Mouse (Mus musculus) olfactory bulb, adult 2 months (tissue): ENCODE data around the gene Ccdc141. TPM values are rescaled to one million over a fixed set of nuclear protein-coding genes. Genes with fewer than 3 reads are reported as not detected.

Source experiments
- H3K27ac ChIP-seq: fragments of 200-500 bp; 2 replicates; pipeline ENCODE4 v1.5.1; 2012; ENCODE audit warnings: low read depth, low read length; ENCODE audit not compliant: insufficient read depth
- H3K4me1 ChIP-seq: fragments of 200-500 bp; 2 replicates; pipeline ENCODE4 v1.6.1; 2012; ENCODE audit warnings: low read length; ENCODE audit not compliant: control insufficient read depth, insufficient read depth
- H3K4me3 ChIP-seq: fragments of 200-500 bp; 2 replicates; pipeline ENCODE4 v1.5.1; 2012; ENCODE audit warnings: mild to moderate bottlenecking, low read depth, low read length, moderate library complexity; ENCODE audit not compliant: insufficient read depth
- CTCF ChIP-seq: fragments of 200-500 bp; IDR thresholded peaks from 2 replicates; pipeline ENCODE4 v1.5.1; 2012; ENCODE audit warnings: low read depth, mild to moderate bottlenecking, low read length, moderate library complexity; ENCODE audit not compliant: insufficient read depth
- POLR2A ChIP-seq: fragments of 200-500 bp; IDR thresholded peaks from 2 replicates; pipeline ENCODE4 v1.6.1; 2012; ENCODE audit warnings: mild to moderate bottlenecking, low read depth, low read length, moderate library complexity; ENCODE audit not compliant: insufficient read depth
- WGBS: fragments of 180-500 bp; shearing (Covaris S2); methylation state at CpG from one replicate; pipeline ENCODE4 v1.1.7; 2018; 5-methylcytosine and 5-hydroxymethylcytosine counted together
- polyA plus RNA-seq: library from polyadenylated mRNA; stranded (reverse); fragments of >200 nt; gene quantifications from 2 replicates; pipeline ENCODE4 v1.2.4, GENCODE M21; 2012; ENCODE audit warnings: low replicate concordance; ENCODE audit not compliant: missing spikeins, insufficient read depth, insufficient read length

Ccdc141 gene
- polyA plus RNA-seq, 1 experiment: not detected

DNA sequence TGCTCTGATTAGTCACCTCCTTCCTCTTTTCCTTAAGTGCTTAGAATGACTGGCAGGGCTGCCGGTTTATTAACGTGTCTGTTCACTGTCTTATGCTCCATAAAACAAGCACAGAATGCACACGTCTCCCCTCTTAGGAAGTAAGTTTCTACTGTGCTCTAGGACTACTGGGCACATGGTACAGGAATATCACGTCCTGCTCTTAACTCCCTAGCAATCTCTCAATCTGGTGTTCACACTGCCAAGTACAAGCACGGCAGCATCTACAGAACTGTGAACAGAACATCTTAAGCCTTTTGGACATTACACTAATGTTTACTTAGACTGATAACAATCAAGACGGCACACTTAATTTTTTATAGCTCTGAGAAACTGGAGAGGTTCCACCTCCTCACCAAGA, 52.3 kb downstream of the Ccdc141 start:
- no peaks in the 10 kb centered on the region for H3K4me1 ChIP-seq
- TF ChIP-seq POLR2A: no peak
- TF ChIP-seq CTCF: no peak
- H3K4me3 ChIP-seq: no peak overlapping the region
- H3K27ac ChIP-seq: no peak overlapping the region
- 74% methylated on average over 6 of the region's 6 CpGs for WGBS

DNA sequence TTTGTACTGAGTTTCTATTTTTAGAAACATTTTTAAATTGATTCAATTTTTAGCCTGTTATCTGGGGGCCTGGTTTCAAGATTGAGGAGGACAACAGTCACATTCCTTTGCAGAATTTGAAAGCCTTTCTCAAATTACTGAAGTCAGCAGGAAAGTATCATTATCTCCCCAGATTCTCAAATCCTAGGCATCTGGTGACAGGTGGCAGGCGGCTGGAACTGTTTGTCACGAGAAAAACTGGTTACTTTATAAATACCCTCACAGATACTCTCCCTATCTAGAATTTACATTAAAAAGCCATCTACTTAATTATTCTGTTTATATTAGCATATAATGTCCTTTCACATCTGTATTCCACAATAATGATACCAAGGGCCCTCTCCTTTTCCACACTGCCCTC, 56.1 kb downstream of the Ccdc141 start:
- Histone ChIP-seq H3K4me1 (no peaks in the 10 kb centered on the region), H3K27ac (no peak overlapping the region), H3K4me3 (no peak overlapping the region)
- TF ChIP-seq CTCF (no peak), POLR2A (no peak)
- WGBS: 78% methylated on average over 2 of the region's 2 CpGs

DNA sequence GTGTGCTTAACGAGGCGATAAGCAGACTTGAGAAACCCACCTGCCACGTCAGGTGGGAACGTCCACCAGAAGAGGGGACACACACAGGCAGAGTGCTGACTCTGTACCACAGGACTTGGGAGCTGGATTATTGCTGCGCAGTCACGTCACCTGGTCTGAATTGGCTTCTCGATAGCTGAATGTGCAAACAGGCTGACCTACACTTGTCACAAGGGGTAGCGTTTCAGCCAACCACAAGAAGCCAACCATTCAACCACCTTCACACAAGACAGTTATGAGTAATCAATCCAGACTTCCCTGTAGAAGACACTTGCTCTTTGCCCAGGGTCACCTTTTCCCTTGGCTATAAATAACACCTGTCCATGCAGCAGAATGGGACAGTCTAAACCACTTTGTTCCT, 56.6 kb downstream of the Ccdc141 start:
- TF ChIP-seq CTCF: no peak
- no peak for TF ChIP-seq POLR2A
- WGBS: 83% methylated on average over 8 of the region's 8 CpGs

DNA sequence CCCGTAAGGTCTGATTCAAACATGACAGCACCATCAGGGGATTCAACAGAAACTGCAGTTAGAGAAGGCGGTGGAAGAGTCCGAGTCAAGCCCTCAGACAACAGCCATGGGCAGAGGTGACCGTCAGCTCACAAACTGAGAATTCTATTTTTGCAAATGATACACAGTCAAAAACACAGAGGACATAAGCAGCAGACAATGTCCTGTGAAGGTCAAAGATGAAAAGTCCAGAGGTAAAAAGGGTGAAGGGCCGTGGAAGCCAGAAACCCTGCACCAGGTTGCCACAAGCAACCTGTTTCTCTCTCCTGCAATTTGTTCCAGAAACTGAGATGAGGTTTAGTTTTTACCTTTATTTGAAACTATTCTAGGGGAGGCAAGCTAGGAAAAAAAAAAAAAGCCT, 57.4 kb downstream of the Ccdc141 start:
- Histone ChIP-seq H3K4me1 (no peaks in the 10 kb centered on the region), H3K27ac (no peak overlapping the region), H3K4me3 (no peak overlapping the region)
- no peak for TF ChIP-seq POLR2A
- TF ChIP-seq CTCF: no peak
- WGBS: 91% methylated on average over 5 of the region's 5 CpGs

More for the DNA sequence above, 56.6 kb downstream of the Ccdc141 start:
- no peaks in the 10 kb centered on the region for H3K4me1 ChIP-seq
- H3K27ac ChIP-seq: no peak overlapping the region
- no peak overlapping the region for H3K4me3 ChIP-seq

DNA sequence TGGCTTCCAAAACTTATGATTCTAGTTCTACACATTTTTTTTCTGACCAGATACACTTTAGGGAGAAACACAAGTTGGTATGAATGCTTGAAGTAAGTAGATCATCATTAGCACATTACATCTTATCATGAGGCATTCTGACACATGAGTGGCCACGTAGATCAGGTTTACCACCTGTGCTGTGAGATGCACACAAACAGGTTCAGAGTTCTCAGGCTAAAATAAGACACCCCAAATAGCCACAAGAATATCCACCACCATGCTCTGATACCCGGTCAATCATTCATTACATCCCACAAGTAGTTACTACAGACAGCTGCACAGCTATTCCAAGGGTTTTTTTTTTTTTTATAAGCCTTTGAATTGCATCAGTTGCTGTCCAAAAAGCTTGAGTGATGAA, 59.3 kb downstream of the Ccdc141 start:
- Histone ChIP-seq H3K4me1 (no peaks in the 10 kb centered on the region), H3K27ac (no peak overlapping the region)
- no peak for TF ChIP-seq POLR2A
- TF ChIP-seq CTCF: no peak

DNA sequence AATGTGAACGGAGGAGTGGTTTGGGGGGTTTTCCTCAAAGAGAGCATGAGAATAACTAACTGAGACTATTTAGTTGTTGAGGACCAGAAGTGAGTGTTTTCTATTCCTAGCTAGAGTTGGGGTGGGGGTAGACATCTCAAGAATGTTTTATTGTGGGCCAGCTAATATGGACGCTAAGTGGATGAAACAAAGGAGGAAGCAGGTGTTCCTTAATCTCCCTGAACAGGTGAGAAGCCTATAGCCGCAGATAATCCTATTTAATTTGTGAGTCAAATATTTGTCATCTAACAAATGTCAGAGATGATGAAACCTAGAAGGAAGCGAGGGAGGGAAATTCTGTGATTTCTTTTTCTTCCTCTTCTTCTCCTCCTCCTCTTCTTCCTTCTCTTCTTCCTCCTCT, 60.1 kb downstream of the Ccdc141 start:
- Histone ChIP-seq H3K27ac (no peak overlapping the region), H3K4me1 (no peaks in the 10 kb centered on the region), H3K4me3 (no peak overlapping the region)
- TF ChIP-seq POLR2A (no peak), CTCF (no peak)
- 93% methylated on average over 4 of the region's 4 CpGs for WGBS

More for the DNA sequence above, 59.3 kb downstream of the Ccdc141 start:
- H3K4me3 ChIP-seq: no peak overlapping the region
- 93% methylated on average over 2 of the region's 2 CpGs for WGBS

DNA sequence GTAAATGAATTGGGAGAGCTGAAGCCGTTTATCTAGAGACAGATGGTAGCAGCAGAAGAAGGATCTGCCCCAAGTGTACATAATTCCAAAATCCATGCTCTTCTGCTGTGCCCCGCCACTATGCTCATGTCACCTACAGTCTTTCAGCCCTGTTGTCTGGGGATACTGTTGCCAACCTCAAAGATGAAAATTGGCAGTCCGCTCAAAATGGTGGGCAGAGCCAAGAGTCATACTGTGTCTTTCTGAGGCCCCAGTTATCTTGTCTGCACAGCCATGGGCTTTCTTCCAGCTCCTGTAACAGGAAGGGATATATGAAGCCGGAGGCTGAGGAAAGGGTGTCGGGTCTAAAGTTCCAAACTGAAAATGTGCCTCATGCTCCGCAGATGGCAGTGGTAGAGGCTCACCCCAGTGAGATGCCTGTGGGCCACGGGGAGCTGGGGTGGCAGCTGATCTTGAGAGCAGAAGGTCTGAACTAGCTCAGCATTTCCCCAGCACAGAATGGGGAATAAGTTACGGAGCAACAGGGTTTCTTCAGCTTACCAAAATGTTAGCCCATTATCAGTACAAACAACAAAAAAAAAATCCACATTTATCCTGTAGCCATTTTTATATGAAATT, 60.8 kb downstream of the Ccdc141 start:
- no peak overlapping the region for H3K27ac ChIP-seq
- H3K4me1 ChIP-seq: no peaks in the 10 kb centered on the region
- no peak overlapping the region for H3K4me3 ChIP-seq
- WGBS: 68% methylated on average over 8 of the region's 8 CpGs
- no peak for TF ChIP-seq CTCF
- TF ChIP-seq POLR2A: no peak

DNA sequence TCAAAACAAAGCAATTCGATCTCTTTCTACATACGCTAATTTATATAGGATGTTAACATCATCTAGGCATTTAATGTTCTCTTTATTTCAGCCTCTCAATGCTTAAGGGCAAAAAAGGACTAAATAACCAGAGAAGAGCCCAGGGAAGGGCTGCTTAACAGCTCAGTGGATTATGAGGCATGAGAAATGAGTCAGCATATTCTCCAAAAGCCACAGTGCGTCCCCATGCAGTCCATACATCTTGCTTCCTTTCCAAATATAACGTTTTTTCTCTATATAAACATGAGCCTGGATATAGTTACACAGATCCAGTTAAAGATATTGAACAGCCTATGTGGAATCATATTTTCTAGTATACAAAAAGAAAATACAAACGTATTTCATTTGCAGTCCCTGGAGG, 61.9 kb downstream of the Ccdc141 start:
- H3K4me3 ChIP-seq: no peak overlapping the region
- no peak overlapping the region for H3K27ac ChIP-seq
- no peak for TF ChIP-seq POLR2A
- no peak for TF ChIP-seq CTCF
- WGBS: 82% methylated on average over 5 of the region's 5 CpGs
- no peaks in the 10 kb centered on the region for H3K4me1 ChIP-seq

DNA sequence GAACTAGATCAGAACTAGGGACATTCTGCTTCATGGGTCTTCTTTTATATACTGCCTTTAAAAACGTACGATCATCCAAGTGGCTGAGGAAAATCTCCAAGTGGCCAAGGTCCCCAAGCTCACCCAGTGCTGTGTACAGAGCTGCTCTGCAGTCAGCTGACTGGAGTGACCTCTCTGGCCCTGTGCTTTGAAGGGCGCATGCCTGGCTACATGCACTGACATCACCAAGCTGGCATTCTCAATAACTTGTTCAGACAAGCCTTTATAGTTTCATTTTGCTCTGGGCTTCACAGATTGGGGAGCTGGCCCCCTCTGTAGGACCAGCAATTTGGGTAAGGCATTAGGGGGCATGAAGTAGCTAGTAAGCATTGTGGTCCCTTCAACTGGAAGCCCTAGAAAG, 64.3 kb downstream of the Ccdc141 start:
- WGBS: 94% methylated on average over 3 of the region's 3 CpGs
- no peaks in the 10 kb centered on the region for H3K4me1 ChIP-seq
- TF ChIP-seq POLR2A (no peak), CTCF (no peak)

DNA sequence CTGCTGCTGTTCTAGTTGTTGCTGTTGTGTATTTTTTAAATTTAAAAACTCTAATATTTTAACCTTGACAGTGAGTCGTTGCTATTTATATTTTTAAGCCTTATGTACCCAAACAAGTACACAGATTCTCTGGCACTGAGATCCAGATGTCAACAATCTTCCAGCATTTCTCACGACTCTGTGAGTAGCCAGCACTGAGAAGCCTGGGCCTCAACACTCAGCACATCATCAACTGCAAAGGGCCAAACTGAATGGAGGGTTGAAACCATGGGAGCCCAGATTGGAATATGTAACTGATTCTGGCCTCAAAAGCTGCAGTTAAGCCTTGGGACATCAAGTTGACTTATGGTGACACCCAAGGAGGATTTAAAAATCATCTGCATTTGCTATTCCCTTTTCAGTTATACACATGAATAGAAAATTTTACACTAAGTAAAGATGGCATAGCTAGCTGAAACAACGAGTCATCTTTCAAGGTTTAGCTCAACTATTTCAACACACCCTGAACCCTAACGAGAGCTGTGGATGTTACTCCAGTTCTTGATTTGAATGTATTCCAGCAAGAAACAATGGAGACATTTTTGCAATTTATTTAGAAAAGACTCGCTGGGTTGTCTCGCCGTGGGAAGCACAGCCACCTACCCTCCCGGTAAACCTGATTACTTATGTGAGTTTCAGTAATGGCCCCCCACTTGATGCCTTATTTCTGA, 65.3 kb downstream of the Ccdc141 start:
- no peak overlapping the region for H3K4me3 ChIP-seq
- H3K4me1 ChIP-seq: no peaks in the 10 kb centered on the region
- 77% methylated on average over 8 of the region's 8 CpGs for WGBS
- no peak overlapping the region for H3K27ac ChIP-seq
- no peak for TF ChIP-seq POLR2A
- TF ChIP-seq CTCF: no peak

More for the DNA sequence above, 64.3 kb downstream of the Ccdc141 start:
- H3K4me3 ChIP-seq: no peak overlapping the region
- H3K27ac ChIP-seq: no peak overlapping the region
